Mouse (Mus musculus) E14TG2a.4 (cell line): ENCODE data around the gene Fam71b.

Experiments
- CTCF ChIP-seq: conservative IDR thresholded peaks from 2 replicates; pipeline ENCODE4 v1.5.1; 2014; ENCODE audit warnings: low read length
- NANOG ChIP-seq: IDR thresholded peaks from 2 replicates; pipeline ENCODE4 v1.6.1; 2014; ENCODE audit warnings: borderline replicate concordance, low read length, mixed read lengths
- POU5F1 ChIP-seq: IDR thresholded peaks from 2 replicates; pipeline ENCODE4 v1.6.1; 2014; ENCODE audit warnings: low read length, borderline replicate concordance

GRCm38 (mm10) chr11:46443152-46443551, 46.8 kb downstream of the Fam71b start:
- TF ChIP-seq CTCF, result no peak
- no peak for TF ChIP-seq POU5F1
- no peak for TF ChIP-seq NANOG
